Mouse (Mus musculus) C2C12 (cell line): ENCODE data around the gene Pten. TPM values are rescaled to one million over a fixed set of nuclear protein-coding genes. Genes with fewer than 3 reads are reported as not detected.

ENCODE experiments used
- H3K27me3 ChIP-seq: one replicate; pipeline ENCODE4 v1.6.1; 2011; ENCODE audit not compliant: control insufficient read depth, insufficient read depth, insufficient read length
- H3K36me3 ChIP-seq: one replicate; pipeline ENCODE4 v1.6.1; 2011; ENCODE audit not compliant: control insufficient read depth, insufficient read depth
- H3K4me3 ChIP-seq: one replicate; pipeline ENCODE4 v1.5.1; 2011; ENCODE audit warnings: mild to moderate bottlenecking, control low read depth; ENCODE audit not compliant: poor library complexity, insufficient read depth, severe bottlenecking
- H3K79me2 ChIP-seq: one replicate; pipeline ENCODE4 v1.6.1; 2011; ENCODE audit not compliant: control insufficient read depth, insufficient read depth
- H3K79me3 ChIP-seq: one replicate; pipeline ENCODE4 v1.6.1; 2011; ENCODE audit warnings: low read depth, control low read depth
- H3ac ChIP-seq: one replicate; pipeline ENCODE3; 2011; ENCODE audit warnings: low read depth; ENCODE audit not compliant: control insufficient read depth, insufficient read length
- CEBPB ChIP-seq: IDR thresholded peaks from one replicate; pipeline ENCODE4 v1.6.1; 2011; ENCODE audit warnings: low read depth, mild to moderate bottlenecking, control low read depth, moderate library complexity
- CTCF ChIP-seq: IDR thresholded peaks from one replicate; pipeline ENCODE4 v1.5.1; 2011; ENCODE audit not compliant: control insufficient read depth, insufficient read depth, insufficient read length
- FOSL1 ChIP-seq: IDR thresholded peaks from one replicate; pipeline ENCODE4 v1.8.0; 2011; ENCODE audit warnings: mild to moderate bottlenecking, low read length; ENCODE audit not compliant: poor library complexity, insufficient read depth, severe bottlenecking
- MAX ChIP-seq: IDR thresholded peaks from one replicate; pipeline ENCODE4 v1.6.1; 2011; ENCODE audit warnings: mild to moderate bottlenecking, control low read depth
- MYOD1 ChIP-seq: IDR thresholded peaks from one replicate; pipeline ENCODE4 v1.6.1; 2011; ENCODE audit warnings: low read depth; ENCODE audit not compliant: control insufficient read depth, insufficient read length
- MYOG ChIP-seq: IDR thresholded peaks from one replicate; pipeline ENCODE4 v1.6.1; 2011; ENCODE audit not compliant: control insufficient read depth, insufficient read length; ENCODE audit errors: extremely low read depth
- USF1 ChIP-seq: IDR thresholded peaks from one replicate; pipeline ENCODE4 v1.6.1; 2011; ENCODE audit warnings: low read depth, mild to moderate bottlenecking, control low read depth, moderate library complexity
- polyA plus RNA-seq: library from polyadenylated mRNA; unstranded; fragments of >200 nt; fragmentation: generic; extraction: Trizol; gene quantifications from one replicate; pipeline ENCODE4 v1.2.1, GENCODE M21; 2012; ENCODE audit warnings: missing spikeins

The Pten gene
- polyA plus RNA-seq, 1 experiment = 9.6 TPM

DNA sequence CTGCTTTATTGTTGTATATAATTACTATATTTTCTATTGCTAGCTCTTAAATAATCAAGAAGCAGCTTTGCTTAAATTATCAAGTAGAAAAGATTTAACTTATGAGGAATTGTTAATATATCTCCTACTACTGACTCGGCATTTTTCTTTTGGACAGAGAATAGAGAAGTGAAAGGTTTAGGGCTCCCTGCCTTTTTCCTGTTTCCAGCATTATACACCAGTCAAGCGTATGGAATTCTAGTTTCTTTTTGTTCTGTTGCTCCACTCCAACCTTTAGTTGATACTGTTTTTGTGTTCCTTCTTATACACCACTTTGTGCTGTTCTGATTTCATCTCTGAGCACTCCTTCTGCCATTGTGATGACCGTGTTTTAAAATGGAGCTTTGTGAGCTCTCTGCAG, 32.2 kb downstream of the Pten start:
- H3K36me3 ChIP-seq = peaks cover 3% of the 10 kb centered on the region
- H3K27me3 ChIP-seq = no peaks in the 10 kb centered on the region
- TF ChIP-seq MYOD1 = no peak
- TF ChIP-seq USF1 = no peak
- no peak for TF ChIP-seq CEBPB
- no peak for TF ChIP-seq MYOG
- TF ChIP-seq FOSL1 = no peak
- no peak for TF ChIP-seq MAX
- TF ChIP-seq CTCF = no peak
- no peak overlapping the region for H3ac ChIP-seq
- peaks cover 98% of the 10 kb centered on the region for H3K79me2 ChIP-seq
- H3K79me3 ChIP-seq = peaks cover 80% of the 10 kb centered on the region
- H3K4me3 ChIP-seq = no peak overlapping the region

- no peak overlapping the region for H3ac ChIP-seq
- peaks cover 76% of the 10 kb centered on the region for H3K79me3 ChIP-seq
- H3K36me3 ChIP-seq = peaks cover 19% of the 10 kb centered on the region
- H3K27me3 ChIP-seq = no peaks in the 10 kb centered on the region
- peak overlapping the region; percentile 6 for H3K4me3 ChIP-seq
- H3K79me2 ChIP-seq = peaks cover 97% of the 10 kb centered on the region
- TF ChIP-seq USF1 (peak; percentile 22), MYOD1 (no peak), CTCF (no peak), CEBPB (no peak), MAX (no peak), MYOG (no peak)
Measured at GRCm38 (mm10) chr19:32792610-32793009, 35.3 kb downstream of the Pten start.

DNA sequence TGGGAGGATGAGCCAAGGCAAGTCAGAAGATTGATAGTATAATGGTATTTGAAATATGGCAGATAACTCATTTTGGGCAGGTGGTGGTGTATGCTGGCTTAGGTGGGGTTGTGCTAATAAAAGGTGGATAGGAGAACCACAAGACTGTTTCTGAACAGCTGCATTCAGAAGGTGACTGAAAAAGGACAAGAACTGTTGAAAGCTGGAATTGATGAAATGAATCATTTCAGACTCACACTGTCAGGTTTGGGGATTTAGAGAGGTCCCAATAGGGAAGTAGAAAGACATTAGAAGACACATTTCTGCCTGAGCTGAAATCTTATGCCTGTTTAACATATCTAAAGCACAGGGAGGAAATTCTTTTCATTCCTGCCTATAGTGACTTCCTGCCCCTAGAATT, 36.6 kb downstream of the Pten start:
- Histone ChIP-seq H3K79me3 (peaks cover 68% of the 10 kb centered on the region), H3ac (no peak overlapping the region), H3K36me3 (peaks cover 30% of the 10 kb centered on the region), H3K27me3 (no peaks in the 10 kb centered on the region), H3K79me2 (peaks cover 97% of the 10 kb centered on the region), H3K4me3 (no peak overlapping the region)
- TF ChIP-seq MAX (no peak), FOSL1 (no peak)

DNA sequence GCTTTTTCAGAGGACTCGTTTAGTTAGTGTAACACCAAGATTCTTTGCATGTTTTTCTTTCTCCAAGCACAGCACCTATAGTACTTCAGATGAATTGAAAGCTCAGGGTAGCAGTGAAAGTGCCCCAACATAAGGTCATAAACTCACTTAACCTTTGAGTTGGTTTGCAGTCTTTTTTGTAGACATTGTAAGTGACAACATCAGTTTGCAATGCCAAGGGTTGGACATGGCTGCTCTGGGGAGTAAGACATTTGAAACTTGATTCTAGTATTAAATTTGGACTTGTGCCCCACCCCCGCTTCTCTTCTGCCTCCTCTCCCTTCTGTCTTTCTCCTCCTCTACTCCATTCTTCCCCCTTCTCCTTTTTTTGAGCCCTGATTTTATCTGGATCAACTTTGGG, 43.3 kb downstream of the Pten start:
- TF ChIP-seq MYOD1 = no peak
- TF ChIP-seq USF1 = no peak
- TF ChIP-seq FOSL1 = no peak
- no peak for TF ChIP-seq MYOG
- TF ChIP-seq MAX = no peak
- H3K79me3 ChIP-seq = peaks cover 37% of the 10 kb centered on the region
- peaks cover 64% of the 10 kb centered on the region for H3K36me3 ChIP-seq
- no peak overlapping the region for H3ac ChIP-seq
- no peaks in the 10 kb centered on the region for H3K27me3 ChIP-seq
- H3K4me3 ChIP-seq = no peak overlapping the region
- peaks cover 97% of the 10 kb centered on the region for H3K79me2 ChIP-seq

DNA sequence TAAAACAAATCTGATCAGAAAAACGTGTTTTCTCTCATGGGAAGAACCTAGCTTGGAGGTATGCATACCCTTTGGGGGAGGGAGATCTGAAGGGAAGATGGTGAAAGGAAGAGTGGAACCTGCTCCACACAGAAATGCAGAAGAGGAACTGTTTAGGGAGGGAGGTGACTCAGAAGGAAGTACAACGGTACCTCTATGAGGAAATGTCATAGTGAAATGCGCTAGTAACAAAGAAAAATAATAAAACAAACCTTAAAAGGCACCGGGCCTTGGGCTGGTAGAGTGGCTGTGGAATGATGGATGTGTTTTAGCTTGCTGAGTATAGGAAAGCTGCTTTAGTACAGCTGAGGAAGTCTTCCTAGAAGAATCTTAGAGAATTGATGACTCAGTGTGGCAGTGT, 47.4 kb downstream of the Pten start:
- peaks cover 93% of the 10 kb centered on the region for H3K79me2 ChIP-seq
- H3K4me3 ChIP-seq = no peak overlapping the region
- H3ac ChIP-seq = no peak overlapping the region
- H3K79me3 ChIP-seq = peaks cover 36% of the 10 kb centered on the region
- no peak for TF ChIP-seq USF1
- no peak for TF ChIP-seq MYOG
- no peak for TF ChIP-seq CTCF
- no peak for TF ChIP-seq FOSL1
- TF ChIP-seq CEBPB = no peak
- TF ChIP-seq MYOD1 = no peak
- TF ChIP-seq MAX = no peak
- peaks cover 54% of the 10 kb centered on the region for H3K36me3 ChIP-seq
- no peaks in the 10 kb centered on the region for H3K27me3 ChIP-seq

- no peak overlapping the region for H3K4me3 ChIP-seq
- no peaks in the 10 kb centered on the region for H3K27me3 ChIP-seq
- no peak overlapping the region for H3ac ChIP-seq
- peaks cover 30% of the 10 kb centered on the region for H3K79me3 ChIP-seq
- peaks cover 88% of the 10 kb centered on the region for H3K79me2 ChIP-seq
- peaks cover 46% of the 10 kb centered on the region for H3K36me3 ChIP-seq
- TF ChIP-seq MYOG (no peak), USF1 (no peak)
Measured at GRCm38 (mm10) chr19:32807610-32808009, 50.3 kb downstream of the Pten start.
